Mouse (Mus musculus): ENCODE measurements at regions not wholly inside any gene's neighbourhood (a gene's known extent, or its start where the extent isn't known, plus 50 kb on each side); places are given as distances from the start of the nearest gene placed in this dataset.

GRCm38 (mm10) chr3:99632309-99632708, 252.9 kb upstream of the Spag17 start:
- WGBS = 86% methylated on average over 4 of the region's 4 CpGs
- Histone ChIP-seq H3K9ac (replicated peaks) (no peak overlapping the region), H3K36me3 (no peaks in the 10 kb centered on the region), H3K9me3 (no peaks in the 10 kb centered on the region), H3K27ac (no peak overlapping the region), H3K4me2 (replicated peaks) (no peak overlapping the region), H3K4me3 (replicated peaks) (no peak overlapping the region), H3K27me3 (no peaks in the 10 kb centered on the region), H3K4me1 (replicated peaks) (no peaks in the 10 kb centered on the region)
- ATAC-seq = no peak

GRCm38 (mm10) chr3:99641343-99642106, 243.7 kb upstream of the Spag17 start:
- Histone ChIP-seq H3K4me1 (replicated peaks) (no peaks in the 10 kb centered on the region), H3K9me3 (no peaks in the 10 kb centered on the region), H3K27ac (no peak overlapping the region), H3K9ac (replicated peaks) (no peak overlapping the region), H3K27me3 (no peaks in the 10 kb centered on the region), H3K36me3 (no peaks in the 10 kb centered on the region), H3K4me3 (replicated peaks) (no peak overlapping the region), H3K4me2 (replicated peaks) (no peak overlapping the region)
- 0 out of 2 replicates have a peak, but pooled peaks have one; percentile 58 for ATAC-seq
- 57% methylated on average over 8 of the region's 8 CpGs for WGBS

GRCm38 (mm10) chr3:99644910-99645309, 240.3 kb upstream of the Spag17 start:
- no peaks in the 10 kb centered on the region for H3K27me3 ChIP-seq
- H3K4me2 ChIP-seq (replicated peaks) = no peak overlapping the region
- no peak overlapping the region for H3K4me3 ChIP-seq (replicated peaks)
- H3K4me1 ChIP-seq (replicated peaks) = no peaks in the 10 kb centered on the region
- H3K27ac ChIP-seq = no peak overlapping the region
- no peaks in the 10 kb centered on the region for H3K36me3 ChIP-seq
- H3K9me3 ChIP-seq = no peaks in the 10 kb centered on the region
- ATAC-seq = no peak
- WGBS = 86% methylated on average over 1 of the region's 1 CpGs
- no peak overlapping the region for H3K9ac ChIP-seq (replicated peaks)

GRCm38 (mm10) chr3:99645318-99645717, 239.9 kb upstream of the Spag17 start:
- Histone ChIP-seq H3K9ac (replicated peaks) (no peak overlapping the region), H3K4me1 (replicated peaks) (no peaks in the 10 kb centered on the region), H3K27ac (no peak overlapping the region), H3K27me3 (no peaks in the 10 kb centered on the region), H3K4me2 (replicated peaks) (no peak overlapping the region), H3K4me3 (replicated peaks) (no peak overlapping the region), H3K9me3 (no peaks in the 10 kb centered on the region), H3K36me3 (no peaks in the 10 kb centered on the region)
- ATAC-seq = no peak
- 89% methylated on average over 4 of the region's 4 CpGs for WGBS

- no peak overlapping the region for H3K9ac ChIP-seq (replicated peaks)
Observed at GRCm38 (mm10) chr3:99657617-99658016, 227.6 kb upstream of the Spag17 start.

GRCm38 (mm10) chr3:99663783-99664182, 221.4 kb upstream of the Spag17 start:
- H3K4me2 ChIP-seq (replicated peaks) = no peak overlapping the region
- no peak overlapping the region for H3K27ac ChIP-seq
- no peak for ATAC-seq
- no peak overlapping the region for H3K9ac ChIP-seq (replicated peaks)
- H3K27me3 ChIP-seq = no peaks in the 10 kb centered on the region
- no peak overlapping the region for H3K4me3 ChIP-seq (replicated peaks)
- H3K36me3 ChIP-seq = no peaks in the 10 kb centered on the region
- 89% methylated on average over 6 of the region's 6 CpGs for WGBS
- H3K4me1 ChIP-seq (replicated peaks) = peaks cover 8% of the 10 kb centered on the region; the same call in 1 of the 2 replicates
- H3K9me3 ChIP-seq = no peaks in the 10 kb centered on the region

More at GRCm38 (mm10) chr3:99657617-99658016, 227.6 kb upstream of the Spag17 start:
- Histone ChIP-seq H3K4me2 (replicated peaks) (no peak overlapping the region), H3K27ac (no peak overlapping the region), H3K9me3 (no peaks in the 10 kb centered on the region), H3K27me3 (no peaks in the 10 kb centered on the region), H3K36me3 (no peaks in the 10 kb centered on the region), H3K4me1 (replicated peaks) (no peaks in the 10 kb centered on the region), H3K4me3 (replicated peaks) (no peak overlapping the region)
- WGBS = 93% methylated on average over 5 of the region's 5 CpGs
- ATAC-seq = no peak

- no peaks in the 10 kb centered on the region for H3K9me3 ChIP-seq
- no peak for ATAC-seq
- 86% methylated on average over 5 of the region's 5 CpGs for whole genome bisulfite sequencing
Observed at GRCm38 (mm10) chr3:99665363-99665762, 219.8 kb upstream of the Spag17 start.

GRCm38 (mm10) chr3:99665902-99666768, 219.1 kb upstream of the Spag17 start:
- H3K27ac ChIP-seq = no peak overlapping the region

More at GRCm38 (mm10) chr3:99665363-99665762, 219.8 kb upstream of the Spag17 start:
- no peak overlapping the region for H3K9ac ChIP-seq (replicated peaks)
- H3K4me3 ChIP-seq (replicated peaks) = no peak overlapping the region
- peaks cover 8% of the 10 kb centered on the region; the same call in 1 of the 2 replicates for H3K4me1 ChIP-seq (replicated peaks)
- H3K27me3 ChIP-seq = no peaks in the 10 kb centered on the region
- no peak overlapping the region for H3K27ac ChIP-seq
- no peaks in the 10 kb centered on the region for H3K36me3 ChIP-seq
- no peak overlapping the region for H3K4me2 ChIP-seq (replicated peaks)

GRCm38 (mm10) chr3:99674145-99674544, 211.1 kb upstream of the Spag17 start:
- Histone ChIP-seq H3K9me3 (no peaks in the 10 kb centered on the region), H3K27me3 (no peaks in the 10 kb centered on the region), H3K4me1 (replicated peaks) (no peaks in the 10 kb centered on the region), H3K36me3 (no peaks in the 10 kb centered on the region), H3K4me2 (replicated peaks) (no peak overlapping the region), H3K4me3 (replicated peaks) (no peak overlapping the region), H3K27ac (no peak overlapping the region), H3K9ac (replicated peaks) (no peak overlapping the region)
- ATAC-seq = no peak
- WGBS = 89% methylated on average over 2 of the region's 2 CpGs

More at GRCm38 (mm10) chr3:99665902-99666768, 219.1 kb upstream of the Spag17 start:
- ATAC-seq = 0 out of 2 replicates have a peak, but pooled peaks have one; percentile 53
- Histone ChIP-seq H3K4me3 (replicated peaks) (no peak overlapping the region), H3K27me3 (no peaks in the 10 kb centered on the region), H3K36me3 (no peaks in the 10 kb centered on the region), H3K9me3 (no peaks in the 10 kb centered on the region), H3K4me2 (replicated peaks) (no peak overlapping the region), H3K9ac (replicated peaks) (no peak overlapping the region), H3K4me1 (replicated peaks) (peaks cover 8% of the 10 kb centered on the region; the same call in 1 of the 2 replicates)
- 36% methylated on average over 10 of the region's 10 CpGs for WGBS

GRCm38 (mm10) chr3:99709506-99709905, 175.7 kb upstream of the Spag17 start:
- no peaks in the 10 kb centered on the region for H3K9me3 ChIP-seq
- H3K27me3 ChIP-seq = no peaks in the 10 kb centered on the region
- no peak overlapping the region for H3K4me3 ChIP-seq (replicated peaks)
- no peak overlapping the region for H3K4me2 ChIP-seq (replicated peaks)
- H3K36me3 ChIP-seq = no peaks in the 10 kb centered on the region
- no peak for ATAC-seq
- no peak overlapping the region for H3K9ac ChIP-seq (replicated peaks)
- no peak overlapping the region for H3K27ac ChIP-seq
- WGBS = 93% methylated on average over 4 of the region's 4 CpGs
- H3K4me1 ChIP-seq (replicated peaks) = no peaks in the 10 kb centered on the region

GRCm38 (mm10) chr3:99716381-99716780, 168.8 kb upstream of the Spag17 start:
- ATAC-seq = no peak
- Histone ChIP-seq H3K9ac (replicated peaks) (no peak overlapping the region), H3K27me3 (no peaks in the 10 kb centered on the region), H3K27ac (no peak overlapping the region), H3K4me3 (replicated peaks) (no peak overlapping the region), H3K9me3 (no peaks in the 10 kb centered on the region), H3K4me1 (replicated peaks) (no peaks in the 10 kb centered on the region), H3K36me3 (no peaks in the 10 kb centered on the region), H3K4me2 (replicated peaks) (no peak overlapping the region)
- WGBS = 62% methylated on average over 4 of the region's 4 CpGs

Measured in midbrain, embryonic 13.5 days (tissue).